Mouse (Mus musculus): ENCODE data around the gene Lrrc3b. TPM values are rescaled to one million over a fixed set of nuclear protein-coding genes. Genes with fewer than 3 reads are reported as not detected.

Gene Lrrc3b
- polyA plus RNA-seq (2015; fragmentation: Nextera tagmentation; extraction: Ambion mirVana), result not detected in 2 replicates

DNA sequence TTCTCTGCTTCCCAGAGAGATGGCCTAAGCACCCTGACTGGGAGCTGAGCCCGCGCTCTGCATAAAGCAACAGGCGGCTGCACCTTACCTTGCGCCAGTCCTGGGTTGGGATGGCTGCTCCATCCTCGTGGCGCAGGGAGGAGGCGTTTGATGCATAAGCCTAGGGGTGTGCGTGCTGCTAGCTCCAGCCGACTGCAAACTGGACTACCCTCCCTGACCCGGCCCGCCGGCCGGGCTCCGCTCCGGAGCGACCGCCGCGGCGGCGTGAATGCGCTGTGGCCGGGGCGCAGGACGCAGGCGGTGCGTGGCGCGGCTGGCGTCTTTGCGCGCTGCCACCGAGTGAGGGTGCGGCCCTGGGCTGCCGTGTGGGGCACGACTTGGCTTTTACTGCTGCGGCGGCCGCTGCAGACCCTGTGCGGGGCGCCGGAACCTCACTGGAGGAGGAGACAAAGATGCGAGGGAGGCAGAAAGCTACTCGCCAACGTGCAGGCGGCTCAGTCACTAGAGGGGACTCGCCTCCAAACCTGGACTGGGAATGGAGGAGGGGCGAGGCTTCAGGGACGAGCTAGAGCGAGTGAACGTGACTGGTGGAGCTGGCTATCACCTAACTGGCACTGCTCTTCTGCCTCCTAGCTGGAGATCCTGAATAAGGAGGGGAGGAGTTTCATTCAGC lies at the start of gene Lrrc3b:
Gene Lrrc3b (minus strand): TSS at position 503 of the 673 bp plus-strand sequence.
- no peak within 1 kb of the TSS for H3K9ac ChIP-seq (replicated peaks)
- peaks cover 23% of the 10 kb centered on the region for H3K27me3 ChIP-seq (ENCODE audit: insufficient read depth, low read length)
- no peak within 1 kb of the TSS for H3K27ac ChIP-seq (ENCODE audit: low read depth)
- TF ChIP-seq EP300 (IDR thresholded peaks at IDR 0.05; ENCODE audit: low read depth), result no peak
- no peak for TF ChIP-seq CTCF (IDR thresholded peaks at IDR 0.05; ENCODE audit: low read depth)
- DNase-seq, result no peak
- WGBS (ENCODE audit: insufficient replicate concordance), result 2% methylated on average over 51 of the region's 51 CpGs
- H3K4me3 ChIP-seq (ENCODE audit: low read depth, low read length), result peak within 1 kb of the TSS; percentile 30
- no peaks in the 10 kb centered on the region for H3K9me3 ChIP-seq (ENCODE audit: low read length)
- H3K36me3 ChIP-seq (replicated peaks; ENCODE audit: insufficient read depth, low read length), result no peaks in the 10 kb centered on the region
- peak within 1 kb of the TSS; percentile 53 for H3K4me2 ChIP-seq (ENCODE audit: low read depth, low read length)
- ATAC-seq, result no peak
- H3K4me1 ChIP-seq (ENCODE audit: insufficient read depth), result no peaks in the 10 kb centered on the region

DNA sequence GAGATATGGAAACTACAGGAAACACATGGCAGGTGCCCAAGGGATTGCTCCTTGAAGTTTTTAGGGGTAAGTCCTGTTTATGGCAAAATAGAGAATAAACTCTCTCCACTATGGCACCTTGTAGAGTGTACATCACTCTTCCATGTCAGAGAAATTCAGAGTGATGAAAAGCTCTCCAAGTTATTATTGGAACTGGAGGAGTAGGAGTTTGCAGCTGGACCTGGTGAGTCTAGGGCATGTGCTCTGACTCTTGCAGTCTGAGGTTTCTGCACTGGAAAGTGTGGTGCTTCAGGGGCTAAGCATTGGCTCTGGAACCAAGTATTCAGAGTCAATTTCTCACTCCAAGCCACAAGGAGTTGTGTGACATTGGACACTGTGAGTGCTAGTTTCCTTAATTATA lies 38.9 kb upstream of the Lrrc3b start:
- H3K27me3 ChIP-seq (ENCODE audit: insufficient read depth, low read length), result no peaks in the 10 kb centered on the region
- DNase-seq, result no peak
- H3K27ac ChIP-seq (ENCODE audit: low read depth), result no peak overlapping the region
- H3K4me3 ChIP-seq (ENCODE audit: low read depth, low read length), result no peak overlapping the region
- no peak overlapping the region for H3K4me2 ChIP-seq (ENCODE audit: low read depth, low read length)
- H3K9me3 ChIP-seq (ENCODE audit: low read length), result no peaks in the 10 kb centered on the region
- no peak for ATAC-seq
- no peak for TF ChIP-seq EP300 (IDR thresholded peaks at IDR 0.05; ENCODE audit: low read depth)
- TF ChIP-seq CTCF (IDR thresholded peaks at IDR 0.05; ENCODE audit: low read depth), result no peak
- H3K9ac ChIP-seq (replicated peaks), result no peak overlapping the region
- no peaks in the 10 kb centered on the region for H3K4me1 ChIP-seq (ENCODE audit: insufficient read depth)
- no peaks in the 10 kb centered on the region for H3K36me3 ChIP-seq (replicated peaks; ENCODE audit: insufficient read depth, low read length)

GRCm38 (mm10) chr14:15438096-15438484 lies 697 bp downstream of the Lrrc3b start:
- TF ChIP-seq CTCF (IDR thresholded peaks at IDR 0.05; ENCODE audit: low read depth) (no peak), EP300 (IDR thresholded peaks at IDR 0.05; ENCODE audit: low read depth) (no peak)
- Histone ChIP-seq H3K4me3 (ENCODE audit: low read depth, low read length) (0 out of 2 replicates have a peak overlapping the region, but pooled peaks have one; percentile 30), H3K36me3 (replicated peaks; ENCODE audit: insufficient read depth, low read length) (no peaks in the 10 kb centered on the region), H3K27me3 (ENCODE audit: insufficient read depth, low read length) (peaks cover 23% of the 10 kb centered on the region), H3K4me2 (ENCODE audit: low read depth, low read length) (peak overlapping the region; percentile 53), H3K9ac (replicated peaks) (no peak overlapping the region), H3K27ac (ENCODE audit: low read depth) (no peak overlapping the region), H3K4me1 (ENCODE audit: insufficient read depth) (no peaks in the 10 kb centered on the region), H3K9me3 (ENCODE audit: low read length) (no peaks in the 10 kb centered on the region)
- DNase-seq (no peak), ATAC-seq (no peak)
- WGBS (ENCODE audit: insufficient replicate concordance), result 3% methylated on average over 11 of the region's 11 CpGs

DNA sequence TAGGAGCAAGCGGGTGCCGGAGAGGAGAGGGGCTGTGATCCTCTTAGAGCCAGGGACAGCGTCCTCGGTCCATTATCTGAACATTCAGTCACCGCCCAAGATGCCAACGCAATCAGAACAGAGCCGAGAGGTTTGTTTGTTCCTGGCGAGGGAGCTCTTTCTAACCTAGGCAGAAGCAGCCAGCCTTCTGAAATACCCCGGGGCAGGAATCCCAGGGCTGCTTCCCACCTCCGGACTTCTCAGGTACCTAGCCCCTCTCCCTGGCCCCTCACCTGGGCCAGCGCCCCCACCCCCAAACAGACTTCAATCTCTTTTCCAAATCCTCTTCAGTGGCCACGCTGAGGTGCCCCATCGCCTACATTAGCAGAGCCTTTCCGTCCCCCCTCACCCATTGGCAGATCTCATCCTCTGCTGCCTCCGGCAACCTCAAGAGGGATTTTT lies 1.3 kb downstream of the Lrrc3b start:
- H3K9ac ChIP-seq (replicated peaks), result no peak overlapping the region
- H3K27ac ChIP-seq (ENCODE audit: low read depth), result no peak overlapping the region
- H3K4me2 ChIP-seq (ENCODE audit: low read depth, low read length), result peak overlapping the region; percentile 53
- no peak overlapping the region for H3K4me3 ChIP-seq (ENCODE audit: low read depth, low read length)
- WGBS (ENCODE audit: insufficient replicate concordance), result 8% methylated on average over 15 of the region's 15 CpGs
- H3K27me3 ChIP-seq (ENCODE audit: insufficient read depth, low read length), result peaks cover 23% of the 10 kb centered on the region
- H3K9me3 ChIP-seq (ENCODE audit: low read length), result no peaks in the 10 kb centered on the region
- DNase-seq, result no peak
- no peaks in the 10 kb centered on the region for H3K36me3 ChIP-seq (replicated peaks; ENCODE audit: insufficient read depth, low read length)
- ATAC-seq, result no peak
- no peak for TF ChIP-seq EP300 (IDR thresholded peaks at IDR 0.05; ENCODE audit: low read depth)
- TF ChIP-seq CTCF (IDR thresholded peaks at IDR 0.05; ENCODE audit: low read depth), result no peak
- H3K4me1 ChIP-seq (ENCODE audit: insufficient read depth), result no peaks in the 10 kb centered on the region

- WGBS (ENCODE audit: insufficient replicate concordance), result 38% methylated on average over 4 of the region's 4 CpGs
- no peak overlapping the region for H3K4me3 ChIP-seq (ENCODE audit: low read depth, low read length)
- H3K27ac ChIP-seq (ENCODE audit: low read depth), result no peak overlapping the region
- H3K36me3 ChIP-seq (replicated peaks; ENCODE audit: insufficient read depth, low read length), result no peaks in the 10 kb centered on the region
- H3K9me3 ChIP-seq (ENCODE audit: low read length), result no peaks in the 10 kb centered on the region
- TF ChIP-seq EP300 (IDR thresholded peaks at IDR 0.05; ENCODE audit: low read depth) (no peak), CTCF (IDR thresholded peaks at IDR 0.05; ENCODE audit: low read depth) (no peak)
- H3K27me3 ChIP-seq (ENCODE audit: insufficient read depth, low read length), result peaks cover 23% of the 10 kb centered on the region
- H3K9ac ChIP-seq (replicated peaks), result no peak overlapping the region
- no peak overlapping the region for H3K4me2 ChIP-seq (ENCODE audit: low read depth, low read length)
- H3K4me1 ChIP-seq (ENCODE audit: insufficient read depth), result no peaks in the 10 kb centered on the region
- ATAC-seq (no peak), DNase-seq (no peak)
Observed at GRCm38 (mm10) chr14:15437046-15437445, 1.7 kb downstream of the Lrrc3b start.

DNA sequence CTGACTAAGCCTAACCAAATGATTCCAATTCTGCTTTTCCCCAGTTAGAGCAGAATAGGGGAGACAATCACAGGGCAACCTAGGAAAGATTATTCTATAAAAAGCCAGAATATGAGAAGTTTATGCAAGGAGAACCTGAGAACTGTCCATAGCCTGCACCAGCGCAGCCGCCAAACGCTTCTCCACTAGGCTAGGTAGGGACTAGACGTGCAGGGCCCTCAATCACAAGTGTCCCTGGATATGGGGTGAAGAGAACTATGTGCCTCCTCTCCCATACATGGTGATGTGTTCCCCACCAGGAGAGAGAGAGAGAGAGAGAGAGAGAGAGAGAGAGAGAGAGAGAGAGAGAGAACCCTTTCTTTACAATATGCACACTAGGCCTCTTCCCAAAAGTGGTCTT lies 2.2 kb downstream of the Lrrc3b start:
- Histone ChIP-seq H3K27me3 (ENCODE audit: insufficient read depth, low read length) (peaks cover 23% of the 10 kb centered on the region), H3K4me1 (ENCODE audit: insufficient read depth) (no peaks in the 10 kb centered on the region), H3K36me3 (replicated peaks; ENCODE audit: insufficient read depth, low read length) (no peaks in the 10 kb centered on the region), H3K4me3 (ENCODE audit: low read depth, low read length) (no peak overlapping the region), H3K27ac (ENCODE audit: low read depth) (no peak overlapping the region), H3K9ac (replicated peaks) (no peak overlapping the region), H3K9me3 (ENCODE audit: low read length) (no peaks in the 10 kb centered on the region), H3K4me2 (ENCODE audit: low read depth, low read length) (no peak overlapping the region)
- WGBS (ENCODE audit: insufficient replicate concordance), result 79% methylated on average over 4 of the region's 4 CpGs
- no peak for DNase-seq
- ATAC-seq, result no peak
- TF ChIP-seq CTCF (IDR thresholded peaks at IDR 0.05; ENCODE audit: low read depth), result no peak
- TF ChIP-seq EP300 (IDR thresholded peaks at IDR 0.05; ENCODE audit: low read depth), result no peak
